Mouse (Mus musculus): ENCODE results near the gene Sympk. TPM values are rescaled to one million over a fixed set of nuclear protein-coding genes. Genes with fewer than 3 reads are reported as not detected.
A peak's percentile ranks its signal among the peaks of the same experiment; 100 is the strongest.

Sympk gene
- total RNA-seq, 2 experiments from 2014 or later: 70.9 to 81.5 TPM

DNA sequence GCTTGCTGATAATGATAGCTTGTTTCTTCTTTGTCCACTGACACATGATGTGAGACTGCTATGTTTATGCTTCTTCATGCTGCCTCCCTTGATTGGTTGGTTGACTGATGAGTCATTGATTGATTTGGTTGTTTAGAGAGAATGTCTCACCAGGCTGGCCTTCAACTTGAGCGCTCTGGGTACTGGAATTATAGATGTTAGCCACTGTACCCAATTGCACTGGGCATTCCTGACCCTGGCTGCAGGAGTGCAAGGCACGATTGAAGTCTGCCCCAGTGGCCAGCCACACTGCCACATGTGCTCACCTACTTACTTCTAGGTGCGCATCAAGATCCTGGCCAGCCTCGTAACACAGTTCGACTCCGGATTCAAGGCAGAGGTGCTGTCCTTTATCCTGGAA, 20.4 kb downstream of the Sympk start:
- H3K4me3 ChIP-seq: no peak overlapping the region
- no peak overlapping the region for H3K27ac ChIP-seq
- DNase-seq: no peak
- intact Hi-C loops (cut with DNase I): no loop called here
- no peak for TF ChIP-seq CTCF (IDR thresholded peaks at IDR 0.05)

DNA sequence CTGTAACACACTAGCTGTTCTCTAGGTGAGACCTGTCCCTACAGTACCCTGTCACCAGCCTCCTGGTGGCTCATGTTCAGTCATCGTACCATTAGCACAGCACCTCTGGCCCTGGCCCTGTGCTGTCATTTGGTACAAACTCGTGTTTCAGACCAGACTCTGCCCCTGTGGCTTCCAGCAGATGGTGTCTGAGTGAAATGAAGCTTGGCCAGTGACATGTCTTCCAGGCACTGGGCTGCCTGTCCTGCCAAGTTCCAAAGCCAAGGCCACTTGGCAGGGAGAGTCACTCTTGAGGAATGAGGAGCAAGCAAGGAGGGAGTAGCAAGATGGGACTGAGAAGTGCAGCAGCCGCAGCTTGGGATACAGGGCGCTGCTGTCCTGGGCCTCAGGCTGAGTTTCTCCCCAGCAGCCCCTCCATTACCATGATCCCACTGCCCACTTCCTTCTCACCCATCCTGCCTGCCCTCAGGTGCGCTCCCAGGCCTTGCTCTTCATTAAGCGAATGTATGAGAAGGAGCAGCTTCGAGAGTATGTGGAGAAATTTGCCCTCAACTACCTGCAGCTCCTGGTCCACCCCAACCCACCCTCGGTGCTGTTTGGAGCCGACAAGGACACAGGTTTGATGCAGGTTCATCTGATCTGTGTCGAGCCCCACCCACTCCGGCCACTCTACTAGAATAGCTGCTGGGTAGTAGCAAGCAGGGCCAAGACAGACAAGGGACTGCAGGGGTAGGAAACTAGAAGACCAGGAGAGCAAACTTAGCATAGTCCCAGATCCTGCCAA, 22.3 kb downstream of the Sympk start:
- peak overlapping the region; percentile 69 for H3K27ac ChIP-seq
- TF ChIP-seq CTCF (IDR thresholded peaks at IDR 0.05): peak; percentile 14; the same call in 1 of the 2 replicates
- peak; percentile 88 for DNase-seq
- H3K4me3 ChIP-seq: no peak overlapping the region
- intact Hi-C loops (cut with DNase I): no loop called here

DNA sequence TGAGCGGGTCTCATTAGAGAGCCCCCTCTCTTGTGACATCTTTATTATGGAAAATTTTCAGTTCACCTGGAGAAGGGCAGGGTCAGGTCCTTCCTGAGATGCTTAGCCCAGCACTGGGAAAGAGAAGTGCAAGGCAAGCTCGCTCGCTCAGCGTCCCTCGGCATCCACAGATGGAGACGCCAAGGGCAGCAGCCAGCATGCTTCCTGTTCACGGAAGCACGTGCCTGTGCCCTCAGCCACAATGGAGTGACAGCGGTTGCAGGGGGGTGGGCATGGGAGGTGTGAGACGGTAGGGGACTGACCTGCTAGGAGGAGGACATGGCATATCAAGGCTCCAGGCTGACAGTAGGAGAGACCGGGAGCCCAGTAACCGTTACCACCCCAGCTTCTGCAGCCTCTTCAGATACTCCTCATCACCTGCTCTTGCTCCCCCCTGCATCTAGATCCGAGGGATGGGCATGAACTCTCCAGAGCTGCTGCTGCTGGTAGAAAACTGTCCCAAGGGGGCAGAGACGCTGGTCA, 23.9 kb downstream of the Sympk start:
- TF ChIP-seq CTCF (IDR thresholded peaks at IDR 0.05): no peak
- intact Hi-C loops (cut with DNase I): no loop called here
- DNase-seq: no peak
- Histone ChIP-seq H3K4me3 (no peak overlapping the region), H3K27ac (no peak overlapping the region)

DNA sequence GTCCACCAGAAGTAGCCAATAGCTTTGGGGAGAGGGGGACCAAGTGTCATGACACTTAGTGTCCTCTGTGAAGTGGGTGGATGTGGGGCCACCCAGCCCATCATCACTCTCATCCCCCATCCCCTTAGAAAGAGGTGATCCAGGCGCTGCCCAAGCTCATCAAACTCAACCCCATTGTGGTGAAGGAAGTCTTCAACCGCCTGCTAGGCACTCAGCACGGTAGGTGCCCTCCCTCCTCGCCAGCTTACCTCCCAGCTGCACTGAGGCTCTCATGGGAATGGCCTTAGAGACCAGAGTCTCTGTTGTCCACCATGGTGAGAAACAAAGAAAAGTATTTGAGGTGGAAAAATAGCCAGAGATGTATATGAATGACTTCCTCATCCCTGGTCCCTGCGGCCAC, 25.1 kb downstream of the Sympk start:
- TF ChIP-seq CTCF (IDR thresholded peaks at IDR 0.05): no peak
- Histone ChIP-seq H3K27ac (no peak overlapping the region), H3K4me3 (no peak overlapping the region)
- no peak for DNase-seq
- intact Hi-C loops (cut with DNase I): no loop called here

DNA sequence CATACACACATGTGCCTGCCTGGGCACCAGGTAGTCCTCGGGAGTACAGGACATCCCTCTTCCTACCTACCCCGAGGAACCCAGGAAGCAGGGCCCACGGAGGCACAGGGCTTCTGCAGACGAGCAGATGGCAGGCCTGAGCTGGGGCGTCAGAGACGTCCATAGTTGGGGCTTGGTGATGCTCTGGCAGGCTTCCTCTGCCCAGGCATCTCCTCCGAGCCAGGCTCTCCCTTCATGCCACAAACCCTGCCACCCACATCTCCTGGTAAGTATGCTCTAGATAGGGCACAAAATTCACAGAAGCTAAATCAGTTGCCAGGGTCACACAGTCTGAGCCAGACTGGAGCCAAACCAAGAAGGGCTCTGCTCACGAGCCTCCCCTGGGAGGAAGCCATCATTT, 26.0 kb downstream of the Sympk start:
- intact Hi-C loops (cut with DNase I): no loop called here
- no peak for DNase-seq
- Histone ChIP-seq H3K27ac (no peak overlapping the region), H3K4me3 (no peak overlapping the region)
- TF ChIP-seq CTCF (IDR thresholded peaks at IDR 0.05): no peak

DNA sequence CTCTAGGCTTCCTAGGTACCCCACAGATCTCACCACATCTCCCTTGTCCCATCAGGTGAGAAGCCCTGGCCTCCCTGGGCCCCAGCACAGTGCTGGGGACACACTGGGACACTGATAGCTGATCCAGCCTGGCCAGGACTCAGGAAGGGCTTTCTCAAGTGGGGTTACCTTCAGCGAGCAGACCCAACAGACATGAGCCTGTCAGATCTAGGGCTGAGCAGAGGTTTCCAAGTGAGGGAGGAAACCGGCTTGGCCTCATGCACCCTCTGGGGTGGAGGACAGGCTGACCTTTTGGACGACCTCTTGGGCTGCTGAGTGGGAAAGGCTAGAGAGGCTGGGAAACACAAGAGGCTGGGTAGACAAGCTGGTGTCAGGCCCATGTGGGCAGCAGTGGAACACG, 27.0 kb downstream of the Sympk start:
- intact Hi-C loops (cut with DNase I): no loop called here
- no peak for TF ChIP-seq CTCF (IDR thresholded peaks at IDR 0.05)
- H3K4me3 ChIP-seq: no peak overlapping the region
- peak; percentile 46 for DNase-seq
- peak overlapping the region; percentile 46 for H3K27ac ChIP-seq

DNA sequence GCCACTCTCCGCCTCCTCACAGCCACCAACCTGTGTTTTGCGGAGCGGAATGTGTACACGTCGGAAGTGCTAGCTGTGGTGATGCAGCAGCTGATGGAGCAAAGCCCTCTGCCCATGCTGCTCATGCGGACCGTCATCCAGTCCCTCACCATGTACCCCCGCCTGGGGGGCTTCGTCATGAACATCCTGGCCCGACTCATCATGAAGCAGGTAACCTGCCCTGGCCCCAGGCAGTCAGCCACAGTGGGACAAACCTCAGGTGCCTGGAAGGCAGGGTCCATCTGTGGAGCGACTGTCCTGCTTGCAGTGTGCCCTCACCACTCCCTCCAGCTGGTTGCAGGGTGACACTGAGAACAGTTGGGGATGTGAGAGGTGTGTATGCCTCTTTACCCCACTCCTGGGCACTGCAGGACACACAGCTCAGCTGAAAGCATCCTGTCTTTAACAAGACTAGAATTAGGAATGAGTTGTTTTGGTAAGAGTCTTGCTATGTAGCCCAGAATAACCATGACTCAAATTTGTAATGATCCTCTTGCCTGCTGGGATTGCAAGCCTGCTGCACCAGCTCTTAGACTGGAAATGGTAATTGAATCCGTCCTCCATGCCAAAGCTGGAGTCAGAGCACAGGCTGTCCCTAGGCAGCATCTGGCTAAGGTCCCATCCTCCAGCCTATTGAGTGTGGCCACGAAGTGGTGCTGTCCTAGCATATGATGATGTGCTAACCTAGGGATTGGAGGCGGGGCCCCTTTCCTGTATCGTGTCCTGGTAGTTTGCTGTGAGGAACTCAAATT, 28.4 kb downstream of the Sympk start:
- peak; percentile 87 for DNase-seq
- Histone ChIP-seq H3K27ac (peak overlapping the region; percentile 84), H3K4me3 (no peak overlapping the region)
- TF ChIP-seq CTCF (IDR thresholded peaks at IDR 0.05): peak; percentile 14; the same call in 1 of the 2 replicates
- intact Hi-C loops (cut with DNase I): no loop called here

DNA sequence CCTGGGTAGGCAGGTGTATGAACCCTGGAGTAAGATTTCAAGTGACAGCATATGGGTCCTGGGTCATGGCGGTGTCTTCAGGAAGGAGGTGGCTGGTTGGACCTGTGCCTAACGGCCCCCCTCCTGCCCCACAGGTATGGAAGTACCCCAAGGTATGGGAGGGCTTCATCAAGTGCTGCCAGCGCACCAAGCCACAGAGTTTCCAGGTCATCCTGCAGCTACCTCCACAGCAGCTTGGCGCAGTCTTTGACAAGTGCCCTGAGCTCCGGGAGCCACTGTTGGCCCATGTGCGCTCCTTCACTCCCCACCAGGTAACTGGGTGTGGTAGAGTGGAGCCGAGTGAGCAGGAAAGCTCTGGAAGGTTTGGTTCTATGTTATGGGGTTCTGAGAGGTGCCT, 29.0 kb downstream of the Sympk start:
- intact Hi-C loops (cut with DNase I): no loop called here
- TF ChIP-seq CTCF (IDR thresholded peaks at IDR 0.05): no peak
- no peak for DNase-seq
- no peak overlapping the region for H3K4me3 ChIP-seq
- peak overlapping the region; percentile 74 for H3K27ac ChIP-seq

DNA sequence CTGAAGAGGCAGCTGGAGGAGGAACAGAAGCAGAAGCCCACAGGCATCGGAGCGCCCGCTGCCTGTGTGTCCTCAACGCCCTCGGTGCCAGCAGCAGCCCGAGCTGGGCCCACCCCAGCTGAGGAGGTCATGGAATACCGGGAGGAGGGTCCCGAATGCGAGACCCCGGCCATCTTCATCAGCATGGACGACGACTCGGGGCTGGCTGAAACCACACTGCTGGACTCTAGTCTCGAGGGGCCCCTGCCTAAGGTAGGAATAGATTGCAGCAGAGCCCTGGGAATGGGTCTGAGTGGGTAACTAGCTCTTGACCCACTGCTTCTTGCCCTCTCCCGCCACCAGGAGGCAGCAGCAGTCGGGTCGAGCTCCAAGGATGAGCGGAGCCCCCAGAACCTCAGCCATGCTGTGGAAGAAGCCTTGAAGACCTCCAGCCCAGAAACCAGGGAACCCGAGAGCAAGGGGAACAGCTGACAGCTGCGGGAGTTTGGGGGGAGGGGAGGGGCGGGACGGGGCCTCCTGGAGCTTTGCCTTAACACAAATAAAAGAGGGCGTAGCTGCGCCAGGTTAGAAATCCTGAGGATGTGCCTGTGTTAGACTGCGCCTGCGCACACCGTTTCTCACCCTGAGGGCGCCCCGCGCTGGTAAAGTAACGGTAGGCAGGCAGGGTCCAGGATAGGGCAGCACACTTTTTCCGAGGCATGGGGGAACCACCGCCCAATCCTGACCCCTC, 30.0 kb downstream of the Sympk start, which contains the start of gene Rsph6a:
Gene Rsph6a, plus strand, starts transcription at position 644 of the 730 bp plus-strand sequence.
- peak; percentile 58 for TF ChIP-seq CTCF (IDR thresholded peaks at IDR 0.05)
- Histone ChIP-seq H3K4me3 (no peak within 1 kb of the TSS), H3K27ac (no peak within 1 kb of the TSS)
- peak; percentile 61 for DNase-seq
- intact Hi-C loops (cut with DNase I): no loop called here

DNA sequence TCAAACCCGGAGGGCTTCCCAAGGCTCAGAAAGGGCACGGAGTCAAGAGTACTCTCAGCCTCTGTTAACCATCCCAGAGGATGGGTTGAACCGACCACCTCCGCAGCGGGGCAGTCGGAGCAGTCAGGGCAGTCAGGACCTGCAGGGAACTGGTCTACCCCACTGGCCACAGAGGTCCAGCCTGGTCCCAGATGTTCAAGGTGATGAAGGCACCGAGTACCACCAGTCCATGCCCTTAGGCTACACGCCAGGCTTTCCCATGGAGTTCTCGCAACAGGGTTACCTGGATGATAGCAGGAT, 30.6 kb downstream of the Sympk start:
- no peak for DNase-seq
- no peak for TF ChIP-seq CTCF (IDR thresholded peaks at IDR 0.05)
- no peak overlapping the region for H3K27ac ChIP-seq

DNA sequence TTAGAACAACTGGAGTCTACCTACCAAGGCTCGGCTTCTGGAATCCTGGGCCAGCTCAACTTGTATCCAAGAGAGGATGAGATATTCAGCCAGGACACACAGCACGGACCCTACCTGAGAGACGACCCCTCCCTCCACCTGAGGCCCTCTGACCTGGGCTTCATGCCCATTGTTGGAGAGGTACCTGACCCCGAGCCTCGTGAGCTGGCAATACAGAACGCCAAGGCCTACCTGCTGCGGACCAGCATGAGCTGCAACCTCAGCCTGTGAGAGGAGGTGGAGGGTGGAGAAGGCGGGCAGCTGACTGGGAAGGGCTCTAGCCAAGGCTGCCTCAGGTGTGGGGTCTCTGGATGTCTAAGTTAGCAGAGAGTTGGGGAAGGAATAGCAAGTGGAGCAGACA, 30.9 kb downstream of the Sympk start:
- H3K4me3 ChIP-seq: no peak overlapping the region
- no peak for DNase-seq
- no peak for TF ChIP-seq CTCF (IDR thresholded peaks at IDR 0.05)
- intact Hi-C loops (cut with DNase I): no loop called here
- H3K27ac ChIP-seq: no peak overlapping the region

More for the DNA sequence above, 30.6 kb downstream of the Sympk start:
- H3K4me3 ChIP-seq: no peak overlapping the region
- intact Hi-C loops (cut with DNase I): no loop called here

DNA sequence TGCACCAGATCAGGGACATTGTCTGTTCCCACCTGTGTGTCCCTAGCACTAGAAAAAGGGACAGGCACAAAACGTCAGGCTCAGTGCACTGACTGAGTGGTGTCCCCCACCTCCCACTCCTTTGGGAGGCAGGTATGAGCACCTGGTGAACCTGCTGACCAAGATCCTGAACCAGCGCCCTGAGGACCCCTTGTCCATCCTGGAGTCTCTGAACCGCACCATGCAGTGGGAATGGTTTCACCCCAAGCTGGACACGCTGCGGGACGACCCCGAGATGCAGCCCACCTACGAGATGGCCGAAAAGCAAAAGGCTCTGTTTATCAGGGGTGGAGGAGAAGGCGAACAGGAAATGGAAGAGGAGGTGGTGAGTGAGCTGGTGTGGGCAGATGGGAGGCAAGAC, 33.2 kb downstream of the Sympk start:
- Histone ChIP-seq H3K4me3 (no peak overlapping the region), H3K27ac (no peak overlapping the region)
- no peak for TF ChIP-seq CTCF (IDR thresholded peaks at IDR 0.05)
- intact Hi-C loops (cut with DNase I): no loop called here
- DNase-seq: peak; percentile 10

DNA sequence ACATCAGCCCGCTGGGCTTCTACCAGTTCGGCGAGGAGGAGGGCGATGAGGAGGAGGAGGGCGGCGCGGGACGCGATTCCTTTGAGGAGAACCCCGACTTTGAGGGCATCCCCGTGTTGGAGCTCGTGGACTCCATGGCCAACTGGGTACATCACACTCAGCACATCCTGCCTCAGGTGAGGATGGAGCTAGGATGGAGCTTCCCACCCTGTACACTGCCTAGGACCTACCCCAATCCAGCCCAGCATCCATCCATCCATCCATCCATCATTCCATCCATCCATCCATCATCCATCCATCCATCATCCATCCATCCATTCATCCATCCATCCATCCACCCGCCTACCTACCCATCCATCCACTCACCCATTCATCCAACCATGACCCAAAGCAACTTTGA, 41.7 kb downstream of the Sympk start:
- TF ChIP-seq CTCF (IDR thresholded peaks at IDR 0.05): no peak
- intact Hi-C loops (cut with DNase I): loop anchor here (5.0 kb wide), 1 partner anchor 41 kb away; no protein-coding TSS in a partner anchor
- DNase-seq: peak; percentile 15
- H3K4me3 ChIP-seq: no peak overlapping the region
- no peak overlapping the region for H3K27ac ChIP-seq
